Mouse (Mus musculus): ENCODE measurements around the gene Tgfbr2. TPM values are rescaled to one million over a fixed set of nuclear protein-coding genes. Genes with fewer than 3 reads are reported as not detected.

Tgfbr2 gene
- total and polyA plus RNA-seq, 3 experiments: 19.6 to 46.3 (median 42.8) TPM

DNA sequence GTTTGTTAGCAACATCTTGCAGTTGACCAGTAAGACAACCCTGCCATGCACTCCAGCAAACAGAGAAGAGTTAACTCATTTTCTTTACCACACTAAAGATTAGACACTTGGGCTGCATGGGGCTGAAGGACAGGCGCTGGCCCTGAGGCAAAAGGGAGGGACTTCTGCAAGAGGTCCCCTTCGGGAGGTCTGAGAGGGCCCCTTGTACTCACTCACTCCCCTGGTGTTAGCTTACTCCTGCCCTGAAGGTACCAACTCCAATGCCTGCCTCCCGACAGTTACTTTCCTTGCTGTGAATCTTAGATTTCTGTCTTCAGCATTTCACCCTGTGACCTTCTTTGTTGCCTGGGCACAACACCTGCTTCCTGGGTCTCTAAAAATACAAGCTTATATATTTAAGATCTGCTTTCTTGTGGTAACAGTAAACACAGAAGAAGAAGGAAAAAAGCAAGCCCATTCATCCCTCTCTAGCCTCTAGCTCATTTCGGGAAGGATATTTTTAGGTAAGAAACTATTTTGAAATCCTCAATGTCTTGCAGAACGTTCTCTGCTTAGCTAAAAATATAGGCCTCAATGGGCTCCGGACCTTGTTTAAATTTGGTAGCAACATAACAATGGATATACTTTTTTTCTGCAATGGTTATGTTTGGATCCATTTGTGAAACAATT, 41.7 kb downstream of the Tgfbr2 start:
- H3K4me3 ChIP-seq (replicated peaks in 1 of 3; ENCODE audit: low read depth in 2 of 3, low read length in 2 of 3, poor library complexity in 1 of 3): no peak overlapping the region
- DNase-seq (ENCODE audit: extremely low read depth): no peak
- no peak overlapping the region for H3K9ac ChIP-seq (ENCODE audit: insufficient read depth, low read depth)
- H3K36me3 ChIP-seq (replicated peaks in 1 of 2; ENCODE audit: control insufficient read depth in 1 of 2, insufficient read depth in 1 of 2, low read length in 1 of 2): peaks cover 39 to 74% of the 10 kb centered on the region in 2 experiments
- TF ChIP-seq EP300 (IDR thresholded peaks at IDR 0.05; ENCODE audit: low read length) (peak; percentile 55; the same call in 1 of the 2 replicates), ELF1 (IDR thresholded peaks at IDR 0.05; ENCODE audit: low read depth, low read length) (no peak), ETS1 (conservative IDR thresholded peaks at IDR 0.05; ENCODE audit: low read depth, low read length) (peak; percentile 66), ZNF384 (IDR thresholded peaks at IDR 0.05; ENCODE audit: low read depth, low read length) (0 out of 2 replicates have a peak, but pooled peaks have one; percentile 11), POLR2A (IDR thresholded peaks at IDR 0.05; ENCODE audit: low read depth, low read length) (no peak), MEF2A (IDR thresholded peaks at IDR 0.05; ENCODE audit: borderline replicate concordance, low read depth, low read length) (peak; percentile 92), MXI1 (IDR thresholded peaks at IDR 0.05; ENCODE audit: low read depth, low read length) (0 out of 2 replicates have a peak, but pooled peaks have one; percentile 8), BHLHE40 (IDR thresholded peaks at IDR 0.05; ENCODE audit: low read depth, low read length) (peak; percentile 31; the same call in 1 of the 2 replicates), TCF12 (IDR thresholded peaks at IDR 0.05; ENCODE audit: low read depth, low read length) (peak; percentile 56)
- peak overlapping the region; percentile 57; the same call in 1 of the 2 replicates for H3K27ac ChIP-seq (ENCODE audit: insufficient read depth, low read depth)
- peaks cover 60% of the 10 kb centered on the region for H3K79me2 ChIP-seq (replicated peaks; ENCODE audit: control insufficient read depth, extremely low read depth, insufficient read depth, poor library complexity, severe bottlenecking)
- no peak overlapping the region for H3K4me2 ChIP-seq (ENCODE audit: insufficient read depth, low read depth, poor library complexity, severe bottlenecking)
- no peaks in the 10 kb centered on the region for H3K9me3 ChIP-seq (replicated peaks; ENCODE audit: low read length)
- no peaks in the 10 kb centered on the region for H3K27me3 ChIP-seq (replicated peaks)
- in situ Hi-C loops (cut with MboI; ENCODE audit: low pct_ligation_motif_present, low pct_unique_long_range_greater_than_20kb, low sequenced_read_pairs) (loop anchor here (10.0 kb wide), 1 partner anchor 251 kb away; no protein-coding TSS in a partner anchor), dilution Hi-C loops (cut with MboI; ENCODE audit: extremely low pct_ligation_motif_present, extremely low pct_unique_long_range_greater_than_20kb, low sequenced_read_pairs) (no loop called here)
- H3K4me1 ChIP-seq (ENCODE audit: control insufficient read depth in 1 of 2, insufficient read depth in 2 of 2): peaks cover 33 to 67% of the 10 kb centered on the region in 2 experiments

DNA sequence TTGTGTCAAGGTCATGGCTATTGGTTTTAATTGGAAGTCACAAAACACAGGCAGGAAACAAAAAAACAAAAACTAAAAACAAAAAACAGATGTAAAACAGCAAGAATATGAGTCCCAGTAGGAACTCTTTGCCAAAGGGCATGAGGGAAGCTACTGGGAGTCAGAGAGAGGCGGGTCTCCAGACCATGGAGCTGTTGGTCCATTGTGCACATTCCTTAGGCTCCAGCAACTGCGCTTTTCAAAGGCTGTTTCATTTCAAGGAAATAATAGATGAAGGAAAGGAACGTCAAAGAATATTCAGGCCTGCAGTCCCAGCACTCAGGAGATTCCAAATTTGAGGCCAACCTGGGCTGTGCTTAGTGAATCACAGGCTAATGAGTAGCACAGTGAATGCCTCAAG, 46.3 kb downstream of the Tgfbr2 start:
- DNase-seq (ENCODE audit: extremely low read depth): no peak
- dilution Hi-C loops (cut with MboI; ENCODE audit: extremely low pct_ligation_motif_present, extremely low pct_unique_long_range_greater_than_20kb, low sequenced_read_pairs): no loop called here
- H3K36me3 ChIP-seq (replicated peaks in 1 of 2; ENCODE audit: control insufficient read depth in 1 of 2, insufficient read depth in 1 of 2, low read length in 1 of 2): peaks cover 81 to 96% of the 10 kb centered on the region in 2 experiments
- peaks cover 27% of the 10 kb centered on the region for H3K79me2 ChIP-seq (replicated peaks; ENCODE audit: control insufficient read depth, extremely low read depth, insufficient read depth, poor library complexity, severe bottlenecking)
- H3K4me1 ChIP-seq (ENCODE audit: control insufficient read depth in 1 of 2, insufficient read depth in 2 of 2): peaks cover 11 to 45% of the 10 kb centered on the region in 2 experiments
- no peak overlapping the region for H3K4me2 ChIP-seq (ENCODE audit: insufficient read depth, low read depth, poor library complexity, severe bottlenecking)
- TF ChIP-seq ELF1 (IDR thresholded peaks at IDR 0.05; ENCODE audit: low read depth, low read length) (no peak), USF2 (conservative IDR thresholded peaks at IDR 0.05; ENCODE audit: low read depth, low read length) (no peak), MYC (IDR thresholded peaks at IDR 0.05; ENCODE audit: low read depth, low read length) (no peak), RCOR1 (conservative IDR thresholded peaks at IDR 0.05; ENCODE audit: low read depth, low read length) (no peak), E2F4 (IDR thresholded peaks at IDR 0.05; ENCODE audit: insufficient replicate concordance, low read depth, low read length) (no peak), HCFC1 (IDR thresholded peaks at IDR 0.05; ENCODE audit: low read depth, low read length) (no peak), JUND (conservative IDR thresholded peaks at IDR 0.05; ENCODE audit: low read depth, low read length) (no peak), MAZ (IDR thresholded peaks at IDR 0.05; ENCODE audit: low read depth, low read length) (no peak), IRF4 (IDR thresholded peaks at IDR 0.05; ENCODE audit: low read depth, low read length) (no peak), MAX (IDR thresholded peaks at IDR 0.05; ENCODE audit: low read length) (no peak), MXI1 (IDR thresholded peaks at IDR 0.05; ENCODE audit: low read depth, low read length) (no peak), CHD2 (IDR thresholded peaks at IDR 0.05; ENCODE audit: low read length) (no peak)
- H3K9me3 ChIP-seq (replicated peaks; ENCODE audit: low read length): no peaks in the 10 kb centered on the region
- in situ Hi-C loops (cut with MboI; ENCODE audit: low pct_ligation_motif_present, low pct_unique_long_range_greater_than_20kb, low sequenced_read_pairs): no loop called here
- no peaks in the 10 kb centered on the region for H3K27me3 ChIP-seq (replicated peaks)
- H3K27ac ChIP-seq (ENCODE audit: insufficient read depth, low read depth): no peak overlapping the region
- H3K4me3 ChIP-seq (replicated peaks in 1 of 3; ENCODE audit: low read depth in 2 of 3, low read length in 2 of 3, poor library complexity in 1 of 3): no peak overlapping the region
- H3K9ac ChIP-seq (ENCODE audit: insufficient read depth, low read depth): no peak overlapping the region

All from CH12.LX (cell line).